Comparison of ENCODE assay signal across 11 mouse cellular contexts in genomic region chr1:125525965-125526665, GRCm38 (mm10). TPM values are rescaled to one million over a fixed set of nuclear protein-coding genes. Genes with fewer than 3 reads are reported as not detected.
DNase-seq lines count a peak whose midpoint lies in the region; ATAC-seq and TF ChIP-seq lines count a peak whose summit lies in the region.
"Had no signal": no experiment of that assay in that cellular context is flagged by ENCODE, and none has a peak within 500 bp of the region (broad histone marks: within the 10 kb centered on the region; RNA-seq: fewer than 3 reads in every experiment).

No protein-coding gene starts in this region.

- no peak overlapping the region for H3K9ac ChIP-seq in kidney, embryonic 14.5 days (ENCODE audit: low read depth, low read length)
- no peak overlapping the region for H3K9ac ChIP-seq in heart, embryonic 11.5 days (ENCODE audit: low read depth, low read length)
- H3K9ac ChIP-seq in limb, embryonic 12.5 days (replicated peaks): no peak overlapping the region
- H3K9ac ChIP-seq in liver, embryonic 12.5 days: no peak overlapping the region
- H3K9ac ChIP-seq: hindbrain, embryonic 14.5 days had no signal

- TF ChIP-seq POLR2A in kidney, adult 2 months (IDR thresholded peaks at IDR 0.05; ENCODE audit: low read depth, low read length): no peak
- TF ChIP-seq POLR2A in cerebellum, adult 2 months (IDR thresholded peaks at IDR 0.05; ENCODE audit: borderline replicate concordance, insufficient read depth, low read length): no peak

- DNase-seq in kidney, adult 2 months: peak; percentile 53
- peak; percentile 27 for DNase-seq in splenic B cell, adult 2 months (ENCODE audit: low read depth, low spot score)
- DNase-seq in layer of hippocampus, postnatal 14 days (ENCODE audit: low spot score in 2 of 2): no peak
- no peak for DNase-seq in cerebellum, adult 2 months
- DNase-seq: thymus, postnatal 4 days had no signal

- no peaks in the 10 kb centered on the region for H3K9me3 ChIP-seq in kidney, embryonic 14.5 days (ENCODE audit: control insufficient read depth, low read length)
- H3K9me3 ChIP-seq in heart, embryonic 11.5 days (replicated peaks; ENCODE audit: control insufficient read depth, low read length): no peaks in the 10 kb centered on the region
- no peaks in the 10 kb centered on the region for H3K9me3 ChIP-seq in limb, embryonic 12.5 days
- no peaks in the 10 kb centered on the region for H3K9me3 ChIP-seq in liver, embryonic 12.5 days (replicated peaks)
- H3K9me3 ChIP-seq: midbrain, embryonic 10.5 days had no signal

- no peak overlapping the region for H3K4me3 ChIP-seq in kidney, adult 2 months (ENCODE audit: insufficient read depth, low read depth, low read length)
- H3K4me3 ChIP-seq in kidney, embryonic 14.5 days (ENCODE audit: low read length): no peak overlapping the region
- H3K4me3 ChIP-seq in heart, embryonic 11.5 days (ENCODE audit: low read depth, low read length): no peak overlapping the region
- no peak overlapping the region for H3K4me3 ChIP-seq in limb, embryonic 12.5 days (replicated peaks)
- no peak overlapping the region for H3K4me3 ChIP-seq in liver, embryonic 12.5 days
- no peak overlapping the region for H3K4me3 ChIP-seq in cerebellum, adult 2 months (replicated peaks; ENCODE audit: insufficient read depth, low read depth, low read length)
- H3K4me3 ChIP-seq: midbrain, embryonic 10.5 days had no signal

- peaks cover 3% of the 10 kb centered on the region; the same call in 1 of the 2 replicates for H3K4me1 ChIP-seq in kidney, adult 2 months (ENCODE audit: control insufficient read depth, insufficient read depth, low read length)
- H3K4me1 ChIP-seq in kidney, embryonic 14.5 days (ENCODE audit: control insufficient read depth, insufficient read depth, low read length): no peaks in the 10 kb centered on the region
- no peaks in the 10 kb centered on the region for H3K4me1 ChIP-seq in heart, embryonic 11.5 days (ENCODE audit: control insufficient read depth, insufficient read depth, low read length)
- H3K4me1 ChIP-seq in limb, embryonic 12.5 days (replicated peaks): peaks cover 9% of the 10 kb centered on the region
- no peaks in the 10 kb centered on the region for H3K4me1 ChIP-seq in liver, embryonic 12.5 days
- no peaks in the 10 kb centered on the region for H3K4me1 ChIP-seq in cerebellum, adult 2 months (ENCODE audit: control insufficient read depth, insufficient read depth, low read length)
- H3K4me1 ChIP-seq: midbrain, embryonic 10.5 days had no signal

- WGBS in kidney, adult 2 months: 38% methylated on average over 7 of the region's 7 CpGs
- WGBS in kidney, embryonic 14.5 days: 44% methylated on average over 7 of the region's 7 CpGs
- 60% methylated on average over 7 of the region's 7 CpGs for WGBS in heart, embryonic 11.5 days (ENCODE audit: insufficient replicate concordance)
- 46% methylated on average over 7 of the region's 7 CpGs for WGBS in limb, embryonic 12.5 days
- 50% methylated on average over 7 of the region's 7 CpGs for WGBS in liver, embryonic 12.5 days (ENCODE audit: insufficient replicate concordance)
- 45% methylated on average over 7 of the region's 7 CpGs for WGBS in cerebellum, adult 2 months

- H3K36me3 ChIP-seq in kidney, adult 2 months (ENCODE audit: control insufficient read depth, insufficient read depth, low read length): no peaks in the 10 kb centered on the region
- no peaks in the 10 kb centered on the region for H3K36me3 ChIP-seq in kidney, embryonic 14.5 days (ENCODE audit: control insufficient read depth, insufficient read depth, low read length)
- no peaks in the 10 kb centered on the region for H3K36me3 ChIP-seq in heart, embryonic 11.5 days (ENCODE audit: control insufficient read depth, insufficient read depth, low read length)
- H3K36me3 ChIP-seq in limb, embryonic 12.5 days: no peaks in the 10 kb centered on the region
- H3K36me3 ChIP-seq in splenic B cell, adult 2 months (ENCODE audit: control insufficient read depth, insufficient read depth, low read length, poor library complexity, severe bottlenecking): no peaks in the 10 kb centered on the region
- H3K36me3 ChIP-seq in liver, embryonic 12.5 days: no peaks in the 10 kb centered on the region
- H3K36me3 ChIP-seq: midbrain, embryonic 10.5 days had no signal

- H3K27ac ChIP-seq in kidney, adult 2 months (ENCODE audit: insufficient read depth, low read depth, low read length): peak overlapping the region; percentile 60; the same call in 1 of the 2 replicates
- H3K27ac ChIP-seq in kidney, embryonic 14.5 days (ENCODE audit: low read depth, low read length): no peak overlapping the region
- no peak overlapping the region for H3K27ac ChIP-seq in heart, embryonic 11.5 days (ENCODE audit: low read depth, low read length)
- H3K27ac ChIP-seq in limb, embryonic 12.5 days: no peak overlapping the region
- H3K27ac ChIP-seq in liver, embryonic 12.5 days: no peak overlapping the region
- no peak overlapping the region for H3K27ac ChIP-seq in cerebellum, adult 2 months (ENCODE audit: insufficient read depth, low read length)
- H3K27ac ChIP-seq: hindbrain, embryonic 14.5 days; midbrain, embryonic 10.5 days had no signal

- H3K27me3 ChIP-seq in kidney, adult 2 months (replicated peaks; ENCODE audit: control insufficient read depth, insufficient read depth, low read length): no peaks in the 10 kb centered on the region
- H3K27me3 ChIP-seq in kidney, embryonic 14.5 days (ENCODE audit: control insufficient read depth, insufficient read depth, low read length): no peaks in the 10 kb centered on the region
- H3K27me3 ChIP-seq in heart, embryonic 11.5 days (ENCODE audit: control insufficient read depth, insufficient read depth, low read length): no peaks in the 10 kb centered on the region
- H3K27me3 ChIP-seq in limb, embryonic 12.5 days: no peaks in the 10 kb centered on the region
- H3K27me3 ChIP-seq in splenic B cell, adult 2 months (ENCODE audit: control insufficient read depth, insufficient read depth, low read length, poor library complexity, severe bottlenecking): no peaks in the 10 kb centered on the region
- H3K27me3 ChIP-seq in liver, embryonic 12.5 days (replicated peaks): no peaks in the 10 kb centered on the region
- no peaks in the 10 kb centered on the region for H3K27me3 ChIP-seq in cerebellum, adult 2 months (ENCODE audit: control insufficient read depth, insufficient read depth, low read length)

- no peak for ATAC-seq in kidney, embryonic 14.5 days (ENCODE audit: low FRiP score, low TSS enrichment)
- peak; percentile 65; the same call in 1 of the 2 replicates for ATAC-seq in heart, embryonic 11.5 days (replicated peaks; ENCODE audit: insufficient number of reproducible peaks, low FRiP score, low TSS enrichment)
- peak; percentile 26; the same call in 1 of the 2 replicates for ATAC-seq in limb, embryonic 12.5 days (ENCODE audit: insufficient number of reproducible peaks, insufficient read depth, low FRiP score, low TSS enrichment, low read depth)
- no peak for ATAC-seq in liver, embryonic 12.5 days

- TF ChIP-seq CTCF in kidney, adult 2 months (conservative IDR thresholded peaks at IDR 0.05; ENCODE audit: insufficient read depth, insufficient read length, low read depth, low read length): no peak
- no peak for TF ChIP-seq CTCF in cerebellum, adult 2 months (IDR thresholded peaks at IDR 0.05; ENCODE audit: borderline replicate concordance, insufficient read depth, low read depth, low read length)

- no peak overlapping the region for H3K4me2 ChIP-seq in kidney, embryonic 14.5 days (replicated peaks; ENCODE audit: low read depth, low read length)
- no peak overlapping the region for H3K4me2 ChIP-seq in heart, embryonic 11.5 days
- no peak overlapping the region for H3K4me2 ChIP-seq in limb, embryonic 12.5 days
- H3K4me2 ChIP-seq in liver, embryonic 12.5 days: no peak overlapping the region
- H3K4me2 ChIP-seq: hindbrain, embryonic 14.5 days had no signal

RNA-seq across cellular contexts. Expression of gene Slc35f5, which starts 34.3 kb away (rescaled TPM):
- 32.0 and 36.3 TPM in 2 replicates for polyA plus RNA-seq in kidney, adult 2 months (2012; rRNA removed)
- polyA plus RNA-seq in kidney, embryonic 14.5 days (2014; fragmentation: Nextera tagmentation; extraction: Ambion mirVana): 30.0 and 47.7 TPM in 2 replicates
- 40.7 and 49.3 TPM in 2 replicates for polyA plus RNA-seq in heart, embryonic 11.5 days (2014; fragmentation: Nextera tagmentation; extraction: Ambion mirVana)
- polyA plus RNA-seq in limb, embryonic 12.5 days (2016; fragmentation: Nextera tagmentation; extraction: Ambion mirVana): 33.3 and 36.3 TPM in 2 replicates
- total RNA-seq in layer of hippocampus, postnatal 14 days (2021): 10 to 100 TPM; 33.1 to 34.1 TPM
- polyA plus RNA-seq in liver, embryonic 12.5 days (2016; fragmentation: Nextera tagmentation; extraction: Ambion mirVana): 20.7 and 22.0 TPM in 2 replicates
- 17.3 and 18.9 TPM in 2 replicates for polyA plus RNA-seq in cerebellum, adult 2 months (2012; rRNA removed)

Comparison
In these comparisons a context has a peak if more than half of its experiments do, and no peak if none do; other contexts are left out.
1. DNase-seq: peak in kidney, adult 2 months (single experiment) and splenic B cell, adult 2 months (single experiment); none in layer of hippocampus, postnatal 14 days (0 of 2) and cerebellum, adult 2 months (0 of 2).
2. ATAC-seq: peak in heart, embryonic 11.5 days (single experiment) and limb, embryonic 12.5 days (single experiment); none in kidney, embryonic 14.5 days (single experiment) and liver, embryonic 12.5 days (single experiment).